Mouse (Mus musculus) olfactory bulb, adult 2 months (tissue): Measurements from ENCODE around the gene Cyp2a22. TPM values are rescaled to one million over a fixed set of nuclear protein-coding genes. Genes with fewer than 3 reads are reported as not detected.
"Not testable (repeated sequence)": the region's sequence is repeated elsewhere in the genome, so short reads cannot be mapped to it uniquely, and the experiment has no call there.

Source experiments
- H3K27ac ChIP-seq: fragments of 200-500 bp; 2 replicates; pipeline ENCODE4 v1.5.1; 2012; ENCODE audit warnings: low read depth, low read length; ENCODE audit not compliant: insufficient read depth
- H3K4me1 ChIP-seq: fragments of 200-500 bp; 2 replicates; pipeline ENCODE4 v1.6.1; 2012; ENCODE audit warnings: low read length; ENCODE audit not compliant: control insufficient read depth, insufficient read depth
- H3K4me3 ChIP-seq: fragments of 200-500 bp; 2 replicates; pipeline ENCODE4 v1.5.1; 2012; ENCODE audit warnings: mild to moderate bottlenecking, low read depth, low read length, moderate library complexity; ENCODE audit not compliant: insufficient read depth
- CTCF ChIP-seq: fragments of 200-500 bp; IDR thresholded peaks from 2 replicates; pipeline ENCODE4 v1.5.1; 2012; ENCODE audit warnings: low read depth, mild to moderate bottlenecking, low read length, moderate library complexity; ENCODE audit not compliant: insufficient read depth
- POLR2A ChIP-seq: fragments of 200-500 bp; IDR thresholded peaks from 2 replicates; pipeline ENCODE4 v1.6.1; 2012; ENCODE audit warnings: mild to moderate bottlenecking, low read depth, low read length, moderate library complexity; ENCODE audit not compliant: insufficient read depth
- WGBS: fragments of 180-500 bp; shearing (Covaris S2); methylation state at CpG from one replicate; pipeline ENCODE4 v1.1.7; 2018; 5-methylcytosine and 5-hydroxymethylcytosine counted together
- polyA plus RNA-seq: library from polyadenylated mRNA; stranded (reverse); fragments of >200 nt; gene quantifications from 2 replicates; pipeline ENCODE4 v1.2.4, GENCODE M21; 2012; ENCODE audit warnings: low replicate concordance; ENCODE audit not compliant: missing spikeins, insufficient read depth, insufficient read length

The Cyp2a22 gene
- polyA plus RNA-seq = not detected in 2 replicates

DNA sequence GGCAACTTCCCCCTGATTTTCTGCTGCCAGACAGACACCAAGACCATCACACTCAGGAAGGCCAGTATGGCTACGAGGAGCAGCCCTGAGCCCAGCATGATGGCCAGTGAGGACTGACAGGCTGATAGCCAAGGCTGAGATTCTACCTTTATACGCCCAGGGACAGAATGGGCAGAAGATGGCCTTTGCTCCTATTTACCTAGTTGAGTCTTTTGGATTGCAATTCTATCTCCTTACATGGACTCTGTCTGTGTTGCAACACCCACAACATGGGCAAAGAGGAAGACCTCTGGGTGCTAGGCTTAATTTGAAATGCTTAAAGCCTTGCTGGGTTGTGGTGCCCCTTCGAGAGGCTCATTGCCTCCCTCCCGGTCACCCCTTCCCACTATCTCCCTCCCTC is at the start of gene Cyp2a22:
Gene Cyp2a22 (minus strand): TSS at position 123 of the 400 bp plus-strand sequence.
- H3K4me1 ChIP-seq = no peaks in the 10 kb centered on the region
- H3K4me3 ChIP-seq = no peak within 1 kb of the TSS
- TF ChIP-seq CTCF (no peak), POLR2A (no peak)
- 79% methylated on average over 4 of the region's 4 CpGs for WGBS
- no peak within 1 kb of the TSS for H3K27ac ChIP-seq

DNA sequence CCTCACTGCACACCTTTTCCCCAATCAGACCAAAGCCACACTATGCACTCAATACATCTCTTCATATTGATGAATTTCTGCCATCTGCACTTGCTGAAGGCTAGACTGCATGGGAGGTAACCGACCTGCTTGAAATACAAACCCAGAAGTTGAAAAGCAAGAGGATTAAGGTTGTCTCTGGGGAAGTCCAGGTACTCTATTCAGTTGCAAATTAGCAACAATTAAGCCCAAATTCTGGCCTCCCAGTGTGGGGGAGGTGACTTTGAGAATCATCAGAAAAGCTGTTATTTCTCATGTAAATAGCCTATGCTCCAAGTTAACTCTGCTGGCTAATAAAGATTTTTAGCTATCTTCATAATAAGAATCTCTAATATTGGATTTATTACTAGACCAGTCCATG is 44.0 kb upstream of the Cyp2a22 start:
- H3K4me3 ChIP-seq, H3K27ac ChIP-seq, H3K4me1 ChIP-seq: not testable (repeated sequence)
- 13% methylated on average over 1 of the region's 1 CpGs for WGBS

DNA sequence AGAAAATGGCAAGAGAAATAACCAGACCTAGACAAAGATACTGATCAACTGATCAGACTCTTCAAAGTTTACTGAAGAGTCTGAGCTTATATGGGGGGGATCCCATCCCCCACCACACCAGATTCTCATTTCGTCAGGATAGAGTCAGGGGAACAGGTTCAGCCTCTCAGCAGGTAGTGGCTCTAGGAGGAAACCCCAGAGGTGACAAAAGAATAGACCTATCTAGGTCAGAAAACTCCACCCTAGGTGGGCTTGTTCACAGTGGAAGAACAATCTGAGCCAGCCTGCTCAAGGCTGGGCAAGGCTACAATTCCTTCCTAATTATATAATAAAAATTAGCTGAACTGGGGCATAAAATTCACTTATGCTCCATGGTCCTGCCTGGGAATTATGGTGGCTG is 43.4 kb upstream of the Cyp2a22 start:
- 19% methylated on average over 1 of the region's 1 CpGs for WGBS
- TF ChIP-seq POLR2A (no peak), CTCF (no peak)
- Histone ChIP-seq H3K27ac (no peak overlapping the region), H3K4me3 (no peak overlapping the region), H3K4me1 (no peaks in the 10 kb centered on the region)

DNA sequence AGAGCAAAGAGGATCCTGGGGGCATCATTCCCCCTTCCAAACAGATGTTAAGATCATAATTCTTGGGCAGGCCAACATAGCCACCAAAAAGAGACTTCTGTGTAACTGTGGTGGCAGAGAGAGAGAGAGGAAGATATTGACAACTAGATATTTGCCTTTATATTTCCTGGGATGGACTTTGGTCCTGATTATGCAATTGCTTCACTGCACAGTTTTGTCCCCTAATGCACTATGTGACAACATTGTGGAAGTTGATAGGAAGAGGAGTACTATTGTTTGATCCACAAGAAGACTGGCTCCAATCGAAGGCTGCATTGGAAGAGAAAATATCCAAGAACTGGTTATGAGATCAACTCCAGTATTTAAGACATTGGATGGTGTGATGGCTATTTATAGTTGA is 42.8 kb upstream of the Cyp2a22 start:
- H3K27ac ChIP-seq, H3K4me1 ChIP-seq, H3K4me3 ChIP-seq: not testable (repeated sequence)
- 83% methylated on average over 1 of the region's 1 CpGs for WGBS

DNA sequence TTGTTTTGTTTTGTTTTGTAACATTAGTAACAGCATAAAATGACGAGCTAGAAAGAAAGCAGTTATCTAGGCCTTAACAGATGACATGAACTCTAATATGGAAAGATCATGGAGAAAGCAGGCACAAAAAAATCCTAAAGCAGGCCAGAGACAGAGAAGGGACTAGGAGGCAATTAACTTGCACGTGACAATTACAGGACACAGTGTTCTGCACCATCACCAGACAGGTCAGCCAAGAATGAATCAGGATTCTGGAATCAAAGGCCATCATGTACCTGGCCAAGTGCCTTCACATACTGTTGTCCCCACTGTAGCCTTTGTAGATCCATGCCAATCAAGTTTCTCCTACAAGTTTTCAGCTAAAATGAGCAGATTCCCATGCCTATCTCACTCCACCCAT is 42.3 kb upstream of the Cyp2a22 start:
- not testable (repeated sequence) for H3K4me1 ChIP-seq, H3K4me3 ChIP-seq, H3K27ac ChIP-seq
- 75% methylated on average over 2 of the region's 2 CpGs for WGBS

DNA sequence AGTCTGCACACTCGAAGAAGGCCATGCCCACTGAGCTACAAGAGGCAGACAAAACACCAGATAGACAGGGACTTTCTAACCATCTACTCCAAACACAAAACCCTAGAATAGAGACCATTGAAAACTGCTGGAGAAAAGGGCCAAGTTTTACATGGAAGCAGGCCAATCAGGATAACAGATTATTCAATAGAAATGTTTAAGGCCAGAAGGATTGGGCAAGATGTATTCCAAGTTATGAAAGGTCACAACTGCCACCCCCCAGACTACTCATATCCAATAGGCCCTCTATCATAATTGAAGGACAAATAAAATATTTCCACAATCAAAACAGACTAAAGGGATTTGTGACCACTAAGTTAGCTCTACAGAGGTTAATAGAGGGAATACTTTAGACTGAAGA is 23.2 kb upstream of the Cyp2a22 start:
- H3K27ac ChIP-seq, H3K4me1 ChIP-seq: not testable (repeated sequence)
- whole genome bisulfite sequencing = 52% methylated on average over 1 of the region's 1 CpGs

DNA sequence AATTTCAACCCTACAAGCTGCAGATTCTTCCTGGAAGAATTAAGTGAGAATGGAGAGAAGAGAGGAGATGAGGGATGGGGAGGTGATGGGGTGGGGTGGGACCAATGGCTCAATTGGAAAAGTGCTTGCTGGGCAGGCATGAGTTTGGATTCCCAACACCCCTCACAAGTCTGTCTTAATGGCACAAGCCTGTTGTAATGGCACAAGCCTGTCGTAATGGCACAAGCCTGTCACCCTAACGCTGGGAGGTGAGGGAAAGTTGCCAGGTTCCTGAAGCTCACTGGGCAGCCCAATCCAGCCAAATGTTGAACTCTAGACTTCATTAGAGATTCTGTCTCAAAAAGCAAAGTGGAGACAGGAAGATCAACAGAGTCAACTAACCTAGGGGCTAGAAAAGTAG is 14.1 kb upstream of the Cyp2a22 start:
- not testable (repeated sequence) for H3K4me1 ChIP-seq, H3K27ac ChIP-seq, H3K4me3 ChIP-seq
- WGBS = 84% methylated on average over 2 of the region's 2 CpGs

More for the DNA sequence above, 23.2 kb upstream of the Cyp2a22 start:
- not testable (repeated sequence) for H3K4me3 ChIP-seq

DNA sequence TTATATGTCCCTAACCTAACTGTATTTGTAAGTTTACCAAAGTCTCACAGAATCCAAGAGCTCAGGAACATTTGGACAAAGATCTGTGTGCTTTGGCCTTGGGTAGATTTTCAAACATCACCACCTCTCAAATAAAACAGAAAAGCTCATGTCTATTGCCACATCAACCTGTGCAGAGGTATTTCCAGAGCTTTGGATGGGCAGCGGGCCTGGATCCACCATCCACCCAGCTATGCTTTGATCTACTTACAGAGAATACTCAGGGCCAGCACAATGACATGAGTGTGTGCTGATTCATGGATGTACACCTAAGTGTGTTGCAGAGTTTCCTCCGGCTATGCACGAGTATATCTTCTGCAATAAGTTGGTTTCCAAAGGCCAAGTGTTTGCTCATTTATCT is 13.5 kb upstream of the Cyp2a22 start:
- 84% methylated on average over 3 of the region's 3 CpGs for WGBS
- not testable (repeated sequence) for H3K27ac ChIP-seq, H3K4me1 ChIP-seq, H3K4me3 ChIP-seq

DNA sequence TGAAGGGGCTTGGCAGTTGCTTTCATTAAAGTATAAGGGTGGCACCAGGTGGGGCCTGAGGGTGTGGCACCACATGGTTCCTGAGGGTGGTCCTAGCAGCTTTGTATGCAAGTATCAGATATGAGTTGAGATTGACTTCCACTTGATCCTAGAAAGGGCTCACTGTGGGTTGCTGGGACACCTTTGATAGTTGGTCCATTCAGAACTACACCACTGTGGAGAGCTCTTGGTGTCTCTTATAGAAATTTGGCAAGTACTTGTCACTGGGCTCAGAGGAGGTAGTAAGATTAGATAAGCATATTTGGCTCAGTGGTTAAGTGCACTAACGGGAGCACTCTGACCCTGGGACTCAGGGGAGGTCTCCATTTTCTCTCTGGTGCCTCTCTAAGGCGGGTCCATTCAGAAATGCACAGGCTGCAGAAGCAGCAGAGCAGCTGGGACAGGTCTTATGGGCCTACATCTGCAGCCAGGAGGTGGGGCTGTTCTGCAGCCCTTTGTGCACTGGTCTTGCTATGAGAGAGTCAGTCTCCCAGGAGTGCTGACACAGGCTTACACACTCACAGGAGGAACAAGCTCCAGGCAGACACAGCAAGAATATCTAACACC is 2.2 kb upstream of the Cyp2a22 start:
- WGBS = 39% methylated on average over 2 of the region's 2 CpGs
- H3K4me1 ChIP-seq, H3K4me3 ChIP-seq, H3K27ac ChIP-seq: not testable (repeated sequence)

DNA sequence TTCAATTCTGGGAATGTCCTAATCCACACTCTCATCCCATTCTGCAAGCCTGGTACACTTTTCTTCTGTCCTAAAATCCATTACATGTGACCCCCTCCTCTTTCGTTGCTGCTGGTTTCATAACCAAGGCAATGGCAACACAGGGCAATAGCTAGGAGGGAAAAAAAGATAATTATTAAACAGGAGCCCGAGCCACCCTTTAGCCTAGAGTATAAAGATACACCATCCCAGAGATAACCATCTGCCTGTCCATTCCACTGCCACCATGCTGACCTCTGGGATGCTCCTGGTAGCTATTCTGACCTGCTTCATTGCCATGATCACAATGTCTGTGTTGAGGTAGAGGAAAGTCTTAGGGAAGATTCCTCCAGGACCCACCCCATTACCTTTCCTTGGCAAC is 22.1 kb downstream of the Cyp2a22 start:
- not testable (repeated sequence) for H3K4me1 ChIP-seq, H3K27ac ChIP-seq, H3K4me3 ChIP-seq
- 72% methylated on average over 2 of the region's 2 CpGs for WGBS

Other genes with a start within 250 kb of the Cyp2a22 start
- gene Cyp2b19, start 182.2 kb downstream of the Cyp2a22 start, polyA plus RNA-seq = not detected in 2 replicates
- gene Cyp2g1, start 130.5 kb downstream of the Cyp2a22 start, polyA plus RNA-seq = not detected in 2 replicates
- gene Cyp2a5, start 104.1 kb downstream of the Cyp2a22 start, polyA plus RNA-seq = not detected in 2 replicates
- gene Cyp2a12, start 89.7 kb upstream of the Cyp2a22 start, polyA plus RNA-seq = not detected in 2 replicates
- not detected in 2 replicates for gene Cyp2f2, start 180.5 kb upstream of the Cyp2a22 start, polyA plus RNA-seq
- not detected in 2 replicates for gene Cyp2t4, start 214.3 kb upstream of the Cyp2a22 start, polyA plus RNA-seq
- not detected in 2 replicates for gene Egln2, start 227.4 kb upstream of the Cyp2a22 start, polyA plus RNA-seq
- not detected in 2 replicates for gene Rab4b, start 239.5 kb upstream of the Cyp2a22 start, polyA plus RNA-seq
- not detected in 2 replicates for gene Gm21983, start 241.7 kb upstream of the Cyp2a22 start, polyA plus RNA-seq
- gene Mia, start 241.8 kb upstream of the Cyp2a22 start, polyA plus RNA-seq = not detected in 2 replicates